Mouse (Mus musculus) layer of hippocampus, adult 2 months (tissue): ENCODE data around the gene Sytl1. TPM values are rescaled to one million over a fixed set of nuclear protein-coding genes. Genes with fewer than 3 reads are reported as not detected.
A peak's percentile ranks its signal among the peaks of the same experiment; 100 is the strongest.

ENCODE experiments used
- DNase-seq, 2 experiments: peaks; one replicate each; pipeline ENCODE4 v3.0.0; 2022; ENCODE audit warnings: low spot score in 2 of 2
- H3K27ac ChIP-seq: fragments of 200-600 bp; 2 replicates; pipeline ENCODE4 v1.8.1; 2022
- H3K4me3 ChIP-seq: fragments of 200-600 bp; 2 replicates; pipeline ENCODE4 v1.8.1; 2022; ENCODE audit warnings: mild to moderate bottlenecking
- CTCF ChIP-seq: fragments of 200-600 bp; conservative IDR thresholded peaks from 2 replicates; pipeline ENCODE4 v1.8.1; 2022; ENCODE audit warnings: antibody characterized with exemption, mild to moderate bottlenecking, moderate library complexity
- total RNA-seq, 2 experiments: library from RNA; stranded (reverse); gene quantifications; 2 replicates each; pipeline ENCODE4 v1.2.3; 2021

Gene Sytl1
- total RNA-seq, 2 experiments from 2014 or later = 0.20 to 0.34 TPM

DNA sequence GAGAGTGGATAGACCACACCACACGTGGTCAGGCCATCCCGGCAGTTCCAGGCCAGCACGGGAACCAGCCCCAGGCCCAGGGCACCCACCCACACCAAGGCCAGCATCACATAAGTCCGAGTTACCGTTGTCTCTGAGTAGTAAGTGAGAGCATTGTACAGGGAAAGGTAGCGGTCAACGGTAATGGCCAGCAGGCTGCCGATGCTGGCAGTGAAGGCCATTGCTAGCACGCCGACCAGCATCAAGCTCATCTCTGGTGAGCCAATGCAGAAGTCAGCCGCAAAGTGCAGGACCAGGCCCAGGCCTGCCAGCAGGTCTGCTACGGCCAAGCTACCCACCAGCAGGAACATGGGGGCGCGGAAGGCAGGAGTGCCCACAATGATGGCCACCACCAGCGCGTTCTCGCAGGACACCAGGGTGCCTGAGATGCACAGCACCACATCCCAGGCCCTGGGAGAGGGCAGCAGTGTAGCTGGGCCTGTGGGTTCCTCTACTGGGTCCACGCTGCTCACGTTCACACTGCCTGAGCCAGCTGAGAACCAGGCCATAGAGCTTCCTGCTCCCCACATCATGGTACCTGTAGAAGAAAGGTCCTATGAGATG is 52.0 kb downstream of the Sytl1 start:
- Histone ChIP-seq H3K27ac (no peak overlapping the region), H3K4me3 (no peak overlapping the region)
- no peak for DNase-seq
- TF ChIP-seq CTCF = no peak

DNA sequence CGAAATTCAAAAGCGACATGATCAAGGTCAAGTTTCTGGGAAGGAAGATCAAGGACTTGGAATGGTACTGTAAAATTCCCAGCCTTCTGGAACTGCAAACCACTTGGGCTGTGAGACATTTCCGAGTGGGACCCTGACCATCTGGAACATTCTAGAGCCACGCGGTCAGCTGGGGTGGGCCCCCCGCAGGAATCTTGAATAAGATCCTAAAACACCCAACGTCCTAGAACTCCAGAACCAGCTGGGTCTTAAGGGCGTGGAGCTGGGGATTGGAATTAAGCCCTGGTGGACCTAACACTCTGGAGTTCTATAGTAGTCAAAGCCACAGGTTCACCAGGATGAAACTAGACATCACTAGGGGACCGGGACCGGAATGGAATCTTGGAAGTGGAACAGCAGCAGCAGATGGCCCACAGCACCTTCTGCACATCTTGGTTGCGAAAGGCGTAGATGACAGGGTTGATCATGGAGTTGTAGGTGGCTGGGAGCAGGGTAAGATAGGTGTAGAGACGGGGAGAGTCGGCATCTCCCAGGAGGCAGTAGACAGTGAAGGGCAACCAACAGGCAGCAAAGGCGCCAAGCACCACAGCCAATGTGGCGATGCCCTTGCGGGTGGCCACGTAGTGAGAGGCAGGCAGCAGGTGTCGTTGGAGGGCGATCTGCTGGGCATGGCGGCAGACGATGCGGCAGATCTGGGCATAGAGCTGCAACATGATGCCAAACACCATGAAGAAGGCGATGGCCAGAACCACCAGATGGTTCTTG is 52.7 kb downstream of the Sytl1 start:
- Histone ChIP-seq H3K27ac (no peak overlapping the region), H3K4me3 (no peak overlapping the region)
- TF ChIP-seq CTCF = no peak
- DNase-seq = no peak

DNA sequence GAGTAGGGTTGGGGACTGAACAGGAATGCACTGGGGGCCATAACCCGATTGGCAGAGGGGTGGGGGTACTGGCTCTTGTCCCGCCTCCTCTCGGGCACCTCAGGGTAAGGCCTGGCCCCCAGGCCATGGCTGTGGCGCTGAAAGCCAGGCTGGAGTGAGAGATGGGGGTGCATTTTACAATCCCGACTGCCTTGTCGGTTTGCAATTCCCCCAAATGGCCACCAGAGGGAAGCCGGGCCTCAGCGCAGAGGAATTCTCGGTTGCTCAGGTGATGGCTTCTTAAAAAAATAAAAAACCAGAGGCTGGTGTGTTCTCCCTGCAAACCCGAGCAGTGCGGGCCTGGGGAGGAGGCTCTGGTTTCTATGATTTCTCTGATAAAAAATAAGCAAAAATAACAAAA is 53.5 kb downstream of the Sytl1 start:
- H3K4me3 ChIP-seq = no peak overlapping the region
- peak in 1 of 2 experiments; percentile 60 for DNase-seq

DNA sequence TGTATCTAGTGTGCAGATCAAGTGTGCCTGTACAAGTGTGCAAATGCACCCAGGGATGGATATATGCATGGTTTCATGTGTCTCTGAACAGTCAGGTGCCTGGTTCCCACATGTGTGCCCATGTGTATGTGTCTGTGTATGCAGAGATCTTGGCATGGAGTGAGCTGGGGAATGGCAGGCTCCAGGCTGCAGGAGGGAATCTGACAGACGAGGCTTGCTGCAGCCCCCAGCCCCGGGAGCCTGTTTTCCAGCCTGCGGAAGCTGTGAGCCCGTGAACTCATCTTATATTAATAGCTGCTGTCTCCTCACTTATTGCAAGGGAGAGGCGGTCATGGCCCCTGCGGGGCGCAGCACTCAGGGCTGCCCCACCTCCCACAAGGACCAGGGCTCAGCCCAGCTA is 58.5 kb downstream of the Sytl1 start:
- Histone ChIP-seq H3K4me3 (no peak overlapping the region), H3K27ac (no peak overlapping the region)
- no peak for TF ChIP-seq CTCF
- DNase-seq = no peak

More for the DNA sequence above, 53.5 kb downstream of the Sytl1 start:
- TF ChIP-seq CTCF = peak; percentile 93
- H3K27ac ChIP-seq = no peak overlapping the region

DNA sequence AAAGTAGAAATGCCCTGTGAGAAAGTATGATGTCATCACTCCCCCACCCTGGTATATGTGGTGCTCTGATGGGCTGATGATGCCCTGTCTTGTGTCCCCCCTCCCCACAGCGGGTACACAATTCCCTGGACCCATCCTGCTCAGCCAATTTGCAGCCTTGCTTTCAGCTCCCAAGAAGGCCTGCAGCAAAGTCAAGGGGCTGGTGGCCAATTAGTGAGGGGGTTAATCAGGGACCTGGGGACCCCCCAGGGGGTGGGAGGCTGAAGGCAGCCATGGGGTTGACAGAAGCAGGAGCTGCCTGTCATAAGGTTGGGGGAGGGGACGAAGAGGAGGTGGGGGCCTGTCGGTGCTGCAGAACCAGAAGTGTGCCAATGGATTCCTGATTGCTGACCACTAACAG is 59.3 kb downstream of the Sytl1 start:
- TF ChIP-seq CTCF = no peak
- Histone ChIP-seq H3K27ac (no peak overlapping the region), H3K4me3 (no peak overlapping the region)
- no peak for DNase-seq

Other genes starting within 250 kb of the Sytl1 start
- gene Wasf2, start 132.6 kb downstream of the Sytl1 start, total RNA-seq = 10 to 100 TPM; 32.0 to 33.1 TPM
- 1 to 10 TPM; 2.3 to 4.2 TPM for gene Cd164l2, start 51.0 kb downstream of the Sytl1 start, total RNA-seq
- gene Gpr3, start 50.6 kb downstream of the Sytl1 start, total RNA-seq = 1 to 10 TPM; 5.0 to 5.3 TPM
- 10 to 100 TPM in 1 of 2 experiments, 1 to 10 TPM in 1; 5.8 to 10.5 TPM for gene Map3k6, start 22.3 kb downstream of the Sytl1 start, total RNA-seq
- 10 to 100 TPM; 89.1 to 94.4 TPM for gene Tmem222, start 14.7 kb upstream of the Sytl1 start, total RNA-seq
- gene Wdtc1, start 90.4 kb upstream of the Sytl1 start, total RNA-seq = 10 to 100 TPM; 78.8 to 82.5 TPM
- gene Slc9a1, start 106.6 kb upstream of the Sytl1 start, total RNA-seq = 10 to 100 TPM; 59.1 to 63.4 TPM
- not detected for gene Tent5b, start 217.0 kb upstream of the Sytl1 start, total RNA-seq
- 100 to 1,000 TPM; 154 to 165 TPM for gene Trnp1, start 235.4 kb upstream of the Sytl1 start, total RNA-seq